Mouse (Mus musculus) liver, embryonic 13.5 days (tissue): ENCODE results near the gene Casp9. TPM values are rescaled to one million over a fixed set of nuclear protein-coding genes. Genes with fewer than 3 reads are reported as not detected.

Source experiments
- ATAC-seq: fragments of 200-750 bp; cut with Nextera tagmentation; 2 replicates; pipeline ENCODE4 v1.8.0; 2017; ENCODE audit warnings: low read depth, mild to moderate bottlenecking, moderate number of reproducible peaks, moderate library complexity
- DNase-seq: peaks from one replicate; pipeline ENCODE4 v3.0.0; 2022
- H3K27ac ChIP-seq: fragments of 300-500 bp; sonication (generic); 2 replicates; pipeline ENCODE4 v1.5.1; 2015; ENCODE audit warnings: moderate library complexity, mild to moderate bottlenecking, inconsistent platforms
- H3K27me3 ChIP-seq: fragments of 300-500 bp; sonication (generic); 2 replicates; pipeline ENCODE4 v1.6.1; 2015; ENCODE audit warnings: mild to moderate bottlenecking, inconsistent platforms
- H3K36me3 ChIP-seq: fragments of 300-500 bp; sonication (generic); 2 replicates; pipeline ENCODE4 v1.6.1; 2015; ENCODE audit warnings: mild to moderate bottlenecking, inconsistent platforms
- H3K4me1 ChIP-seq: fragments of 300-500 bp; sonication (generic); replicated peaks from 2 replicates; pipeline ENCODE4 v1.6.1; 2015; ENCODE audit warnings: inconsistent platforms
- H3K4me2 ChIP-seq: fragments of 300-500 bp; sonication (generic); 2 replicates; pipeline ENCODE4 v1.6.1; 2015; ENCODE audit warnings: inconsistent platforms, mild to moderate bottlenecking, moderate library complexity
- H3K4me3 ChIP-seq: fragments of 300-500 bp; sonication (generic); replicated peaks from 2 replicates; pipeline ENCODE4 v1.5.1; 2015; ENCODE audit warnings: mild to moderate bottlenecking, inconsistent platforms
- H3K9ac ChIP-seq: fragments of 300-500 bp; sonication (generic); 2 replicates; pipeline ENCODE4 v1.6.1; 2015; ENCODE audit warnings: mild to moderate bottlenecking, inconsistent platforms
- H3K9me3 ChIP-seq: fragments of 300-500 bp; sonication (generic); replicated peaks from 2 replicates; pipeline ENCODE4 v1.6.1; 2016; ENCODE audit warnings: inconsistent platforms
- WGBS: fragments of 180-500 bp; shearing (Covaris S2); methylation state at CpG from one replicate; pipeline ENCODE4 v1.1.7; 2015; ENCODE audit not compliant: insufficient replicate concordance; 5-methylcytosine and 5-hydroxymethylcytosine counted together
- polyA plus RNA-seq: library from polyadenylated mRNA; unstranded; fragments of >200 nt; fragmentation: Nextera tagmentation; extraction: Ambion mirVana; gene quantifications from 2 replicates; pipeline ENCODE4 v1.2.1, GENCODE M21; 2015

Gene Casp9
- polyA plus RNA-seq, 1 experiment from 2014 or later = 9.1 TPM

DNA sequence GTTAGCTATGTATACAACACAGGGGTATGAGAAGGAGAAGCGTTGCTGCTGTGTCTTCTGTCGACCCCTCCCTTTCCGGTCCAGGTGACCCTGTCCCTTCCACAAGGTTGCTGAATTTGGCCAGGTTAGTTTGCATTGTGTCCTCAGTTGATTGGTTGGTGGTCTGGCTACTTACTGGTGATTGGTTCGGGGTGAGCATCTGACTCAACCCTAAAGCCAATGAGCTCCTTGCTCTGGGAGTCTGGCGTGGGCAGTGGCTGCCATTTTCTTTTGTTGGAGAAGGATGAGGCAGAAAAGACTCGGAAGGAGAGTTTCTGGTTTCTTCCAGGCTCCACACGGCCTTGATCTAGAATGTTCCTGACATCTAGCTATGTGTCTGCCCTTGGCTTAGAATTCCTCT, 25.9 kb downstream of the Casp9 start:
- DNase-seq = no peak
- H3K4me1 ChIP-seq = peaks cover 18% of the 10 kb centered on the region
- H3K4me2 ChIP-seq = no peak overlapping the region
- no peaks in the 10 kb centered on the region for H3K27me3 ChIP-seq
- no peak overlapping the region for H3K4me3 ChIP-seq
- H3K9me3 ChIP-seq = no peaks in the 10 kb centered on the region
- no peak overlapping the region for H3K27ac ChIP-seq
- WGBS = 71% methylated on average over 7 of the region's 7 CpGs
- H3K36me3 ChIP-seq = peaks cover 4% of the 10 kb centered on the region; the same call in 1 of the 2 replicates
- no peak for ATAC-seq
- no peak overlapping the region for H3K9ac ChIP-seq

DNA sequence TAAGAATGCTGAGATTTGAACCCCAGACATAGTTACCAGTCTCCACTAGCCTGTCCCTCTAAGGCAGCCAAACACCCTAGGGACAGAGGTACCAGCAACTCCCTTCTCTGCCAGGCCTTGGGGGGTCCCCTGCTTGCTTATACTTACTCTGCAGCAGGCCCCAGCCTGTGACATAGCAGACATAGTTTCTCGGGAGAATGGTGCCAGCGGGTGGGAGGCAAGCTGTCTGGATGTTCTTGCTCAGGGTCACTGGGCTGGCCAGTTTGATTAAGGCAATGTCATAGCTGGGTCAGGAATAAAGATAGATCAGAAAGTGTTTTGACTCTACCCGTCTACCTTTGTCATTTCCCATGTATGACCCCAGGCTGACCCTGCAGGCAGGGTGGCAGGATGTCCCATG, 27.8 kb downstream of the Casp9 start:
- Histone ChIP-seq H3K4me2 (no peak overlapping the region), H3K36me3 (no peaks in the 10 kb centered on the region), H3K4me1 (peaks cover 18% of the 10 kb centered on the region), H3K9me3 (no peaks in the 10 kb centered on the region), H3K9ac (no peak overlapping the region), H3K4me3 (no peak overlapping the region), H3K27me3 (no peaks in the 10 kb centered on the region), H3K27ac (no peak overlapping the region)
- ATAC-seq (no peak), DNase-seq (no peak)
- 66% methylated on average over 3 of the region's 3 CpGs for WGBS

DNA sequence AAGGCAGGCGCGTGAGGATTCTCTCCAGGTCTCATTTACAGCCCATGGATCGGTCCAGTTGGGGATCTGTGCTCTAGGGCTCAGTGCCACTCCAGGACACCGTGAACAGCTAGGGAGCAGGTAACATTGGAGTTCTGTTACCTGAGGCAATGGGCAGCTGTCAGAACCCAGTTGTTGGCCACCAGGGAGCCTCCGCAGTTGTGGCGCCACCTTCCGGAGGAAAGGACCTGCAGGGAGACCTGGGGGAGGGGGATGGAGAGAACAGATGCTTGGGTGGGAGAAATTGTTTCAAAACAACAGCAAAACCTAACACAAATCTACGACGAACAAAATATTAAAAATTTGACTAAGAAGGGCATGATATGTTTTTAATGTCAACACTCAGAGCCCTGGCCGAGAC, 28.7 kb downstream of the Casp9 start:
- no peak for ATAC-seq
- H3K9ac ChIP-seq = no peak overlapping the region
- no peaks in the 10 kb centered on the region for H3K36me3 ChIP-seq
- no peaks in the 10 kb centered on the region for H3K27me3 ChIP-seq
- WGBS = 57% methylated on average over 10 of the region's 10 CpGs
- H3K4me3 ChIP-seq = no peak overlapping the region
- no peaks in the 10 kb centered on the region for H3K9me3 ChIP-seq
- DNase-seq = no peak
- no peak overlapping the region for H3K4me2 ChIP-seq
- peaks cover 18% of the 10 kb centered on the region for H3K4me1 ChIP-seq
- H3K27ac ChIP-seq = no peak overlapping the region

DNA sequence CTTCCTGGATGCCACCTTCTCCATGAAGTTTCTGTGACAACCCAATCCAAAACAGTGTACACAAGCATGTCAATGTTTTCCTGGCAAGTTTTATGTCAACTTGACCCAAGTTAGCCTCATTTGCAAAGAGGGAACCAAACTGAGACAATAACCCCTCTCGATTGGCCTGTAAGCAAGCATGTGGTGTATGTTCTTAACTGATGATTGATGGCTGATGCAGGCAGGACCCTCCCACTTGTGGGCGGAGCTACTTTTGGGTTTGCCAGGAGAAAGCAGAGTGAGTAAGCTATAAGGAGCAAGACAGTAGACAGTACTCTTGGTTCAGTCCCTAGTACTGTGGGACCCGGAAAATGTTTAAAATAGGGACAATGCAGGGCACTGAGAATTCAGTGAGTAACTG, 29.6 kb downstream of the Casp9 start:
- Histone ChIP-seq H3K9me3 (no peaks in the 10 kb centered on the region), H3K4me3 (no peak overlapping the region), H3K4me1 (peaks cover 18% of the 10 kb centered on the region), H3K27me3 (no peaks in the 10 kb centered on the region), H3K27ac (no peak overlapping the region), H3K36me3 (no peaks in the 10 kb centered on the region), H3K9ac (no peak overlapping the region), H3K4me2 (no peak overlapping the region)
- 32% methylated on average over 3 of the region's 3 CpGs for WGBS
- ATAC-seq = peak; percentile 80
- DNase-seq = peak; percentile 69

DNA sequence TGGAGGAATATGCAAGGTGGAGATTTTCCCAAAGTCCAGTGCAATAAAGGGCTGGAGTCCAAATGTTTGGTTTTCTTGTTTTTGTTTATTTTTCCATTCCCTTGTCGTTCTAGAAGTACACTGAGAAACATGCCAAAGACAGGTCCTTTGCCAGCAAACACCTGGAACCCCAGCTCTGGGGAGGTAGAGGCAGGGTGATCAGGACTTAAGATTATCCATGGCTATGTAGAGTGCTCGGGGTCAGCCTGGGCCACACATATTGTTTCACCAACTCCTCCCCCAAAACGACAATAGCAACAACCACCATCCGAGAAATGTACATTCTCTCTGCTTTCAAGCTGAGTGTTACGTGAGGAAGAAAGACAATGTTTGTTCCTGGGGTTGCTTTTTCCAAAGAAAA, 32.6 kb downstream of the Casp9 start, which contains the start of gene Cela2a:
Gene Cela2a, minus strand, starts transcription at position 101 of the 400 bp plus-strand sequence.
- H3K4me1 ChIP-seq = peaks cover 18% of the 10 kb centered on the region
- no peak within 1 kb of the TSS for H3K4me3 ChIP-seq
- H3K27me3 ChIP-seq = no peaks in the 10 kb centered on the region
- no peak for ATAC-seq
- WGBS = 39% methylated on average over 5 of the region's 5 CpGs
- no peaks in the 10 kb centered on the region for H3K9me3 ChIP-seq
- H3K9ac ChIP-seq = no peak within 1 kb of the TSS
- no peak within 1 kb of the TSS for H3K27ac ChIP-seq
- no peaks in the 10 kb centered on the region for H3K36me3 ChIP-seq
- H3K4me2 ChIP-seq = no peak within 1 kb of the TSS
- DNase-seq = no peak

DNA sequence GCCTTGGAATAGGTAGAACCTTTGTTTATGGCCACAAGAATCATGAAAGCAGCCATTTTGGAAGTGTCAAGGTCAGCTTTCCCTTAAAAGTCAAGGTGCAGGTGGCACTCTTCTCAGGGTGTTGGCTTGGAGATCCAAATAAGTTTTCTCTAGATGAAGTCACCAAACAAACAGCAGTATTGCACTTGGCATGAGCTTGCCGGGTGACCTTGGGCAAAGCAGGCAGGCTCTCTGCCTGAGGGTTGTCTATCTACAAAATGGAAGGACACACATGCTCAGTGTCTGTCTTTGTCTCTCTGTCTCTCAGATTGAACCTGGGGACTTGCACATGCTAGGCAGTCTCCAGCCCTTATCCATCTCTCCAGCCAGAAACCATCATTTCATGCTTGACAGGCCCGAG, 34.0 kb downstream of the Casp9 start:
- Histone ChIP-seq H3K4me3 (no peak overlapping the region), H3K9me3 (no peaks in the 10 kb centered on the region), H3K27ac (no peak overlapping the region), H3K4me2 (no peak overlapping the region), H3K36me3 (no peaks in the 10 kb centered on the region), H3K9ac (no peak overlapping the region), H3K4me1 (peaks cover 18% of the 10 kb centered on the region), H3K27me3 (no peaks in the 10 kb centered on the region)
- ATAC-seq (no peak), DNase-seq (no peak)
- WGBS = 66% methylated on average over 2 of the region's 2 CpGs

DNA sequence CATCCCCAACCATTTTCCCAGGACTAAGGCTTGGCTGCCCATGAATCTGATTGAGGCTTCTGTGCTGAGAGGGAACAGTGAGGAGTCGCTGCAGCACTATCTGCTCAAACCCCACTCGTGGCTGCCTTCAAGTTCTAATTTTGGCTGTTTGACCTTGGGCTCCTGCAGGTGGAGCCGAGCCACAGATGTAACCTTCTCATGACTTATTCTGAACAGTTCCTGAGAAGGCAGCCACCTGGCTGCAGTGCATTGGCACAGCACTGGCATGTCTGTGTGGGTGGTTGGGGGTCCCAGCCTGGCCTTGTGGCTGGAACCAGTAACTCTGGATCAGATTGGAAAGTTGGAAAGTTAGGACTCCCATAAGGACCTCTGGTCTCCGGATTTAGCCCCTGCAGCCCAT, 34.8 kb downstream of the Casp9 start:
- 45% methylated on average over 4 of the region's 4 CpGs for WGBS
- Histone ChIP-seq H3K36me3 (no peaks in the 10 kb centered on the region), H3K4me2 (no peak overlapping the region), H3K27me3 (no peaks in the 10 kb centered on the region), H3K9me3 (no peaks in the 10 kb centered on the region), H3K4me3 (no peak overlapping the region), H3K27ac (no peak overlapping the region), H3K4me1 (peaks cover 10% of the 10 kb centered on the region), H3K9ac (no peak overlapping the region)
- ATAC-seq (no peak), DNase-seq (no peak)

DNA sequence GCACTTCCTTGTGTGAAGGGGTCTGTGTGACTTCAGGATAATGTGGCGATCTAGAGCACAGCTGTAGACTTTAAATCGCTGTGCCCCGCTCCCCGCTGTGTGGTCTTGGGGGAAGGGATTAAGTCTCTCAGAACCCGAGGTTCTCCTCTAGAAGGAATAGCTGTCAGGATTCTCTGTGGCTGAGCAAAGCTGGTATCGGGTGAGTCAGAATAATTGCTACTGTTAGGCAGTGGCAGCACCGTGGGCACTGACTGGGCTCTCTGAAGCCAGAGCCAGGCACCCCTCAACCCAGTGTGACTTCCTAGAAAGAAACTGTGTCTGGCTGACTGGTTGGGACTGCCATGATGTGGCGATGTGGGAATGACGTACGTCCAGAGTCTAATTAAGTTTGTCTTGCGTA, 37.0 kb downstream of the Casp9 start:
- no peaks in the 10 kb centered on the region for H3K9me3 ChIP-seq
- no peak overlapping the region for H3K9ac ChIP-seq
- no peak overlapping the region for H3K4me3 ChIP-seq
- no peaks in the 10 kb centered on the region; the same call in 1 of the 2 replicates for H3K27me3 ChIP-seq
- WGBS = 62% methylated on average over 11 of the region's 11 CpGs
- H3K36me3 ChIP-seq = no peaks in the 10 kb centered on the region
- ATAC-seq (no peak), DNase-seq (no peak)
- no peak overlapping the region for H3K4me2 ChIP-seq
- H3K27ac ChIP-seq = no peak overlapping the region
- H3K4me1 ChIP-seq = no peaks in the 10 kb centered on the region

DNA sequence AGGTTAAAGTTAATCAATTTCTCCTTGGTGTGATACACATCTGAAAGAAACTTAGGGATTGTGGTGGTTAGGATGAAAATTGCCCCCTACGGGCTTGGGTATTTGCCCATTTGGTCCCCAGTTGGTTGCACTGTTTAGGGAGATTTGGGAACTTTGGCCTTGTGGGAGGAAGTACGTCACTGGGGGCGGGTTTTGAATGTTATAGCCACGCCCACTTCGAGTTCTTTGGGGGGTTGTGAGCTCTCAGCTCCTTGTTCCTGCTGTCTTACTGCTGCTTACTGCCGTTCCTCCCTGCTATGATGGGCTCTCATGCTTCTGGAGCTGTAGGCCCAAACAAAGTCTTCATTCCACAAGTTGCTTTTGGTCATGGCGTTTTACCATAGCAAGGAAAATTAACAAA, 37.9 kb downstream of the Casp9 start:
- Histone ChIP-seq H3K27ac (no peak overlapping the region), H3K27me3 (no peaks in the 10 kb centered on the region; the same call in 1 of the 2 replicates), H3K9ac (no peak overlapping the region), H3K4me3 (no peak overlapping the region), H3K9me3 (no peaks in the 10 kb centered on the region), H3K4me2 (no peak overlapping the region), H3K4me1 (no peaks in the 10 kb centered on the region), H3K36me3 (no peaks in the 10 kb centered on the region)
- WGBS = 64% methylated on average over 7 of the region's 7 CpGs
- no peak for DNase-seq
- no peak for ATAC-seq

DNA sequence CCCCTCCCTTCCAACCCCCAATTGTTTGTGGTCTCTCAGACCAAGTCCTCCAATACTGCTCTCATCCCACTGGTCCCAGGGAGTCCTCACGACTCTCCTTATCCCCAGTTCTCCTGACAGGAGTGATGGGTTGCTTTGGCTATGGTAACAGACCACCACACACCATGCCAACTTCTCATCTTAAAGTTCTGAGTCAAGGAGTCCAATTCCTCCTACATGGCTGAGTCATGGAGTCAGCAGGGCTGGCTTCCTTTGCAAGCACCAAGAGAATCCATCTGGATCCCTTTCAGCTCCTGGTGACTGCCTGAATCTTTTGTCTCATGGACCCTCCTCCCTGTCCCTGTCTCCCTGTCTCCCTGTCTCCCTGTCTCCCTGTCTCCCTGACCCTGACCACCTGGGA, 40.5 kb downstream of the Casp9 start:
- Histone ChIP-seq H3K4me2 (no peak overlapping the region), H3K4me3 (no peak overlapping the region), H3K9me3 (no peaks in the 10 kb centered on the region), H3K9ac (no peak overlapping the region), H3K4me1 (no peaks in the 10 kb centered on the region), H3K27ac (no peak overlapping the region), H3K36me3 (no peaks in the 10 kb centered on the region), H3K27me3 (no peaks in the 10 kb centered on the region; the same call in 1 of the 2 replicates)
- no peak for ATAC-seq
- 26% methylated on average over 1 of the region's 1 CpGs for WGBS
- DNase-seq = no peak

DNA sequence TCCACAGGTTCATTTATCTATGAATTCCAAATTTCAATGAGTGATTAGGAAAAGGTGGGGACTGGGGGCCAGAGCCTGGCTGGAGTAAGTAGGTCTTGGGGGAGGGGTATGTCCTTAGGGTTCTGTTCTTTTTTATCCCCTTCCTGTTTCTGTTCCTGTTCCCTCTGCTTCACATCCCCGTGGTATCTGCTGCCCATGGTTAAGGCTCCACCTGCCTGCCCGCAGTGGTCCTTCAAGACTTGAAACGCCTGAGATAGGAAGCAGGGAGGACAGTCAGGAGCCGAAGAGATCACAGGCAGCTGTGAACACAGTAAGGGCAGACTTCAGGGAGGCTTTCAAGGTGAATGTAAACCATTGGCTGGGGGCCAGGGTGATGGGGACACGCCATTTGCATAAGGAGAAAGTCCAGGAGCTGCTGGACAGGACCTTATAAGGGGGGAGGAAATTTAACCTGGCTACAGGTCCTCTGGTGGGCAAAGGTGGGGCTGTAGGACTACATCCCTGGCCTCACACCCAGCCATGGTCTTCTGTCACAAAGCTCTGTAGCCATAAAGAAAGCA, 41.2 kb downstream of the Casp9 start:
- no peaks in the 10 kb centered on the region; the same call in 1 of the 2 replicates for H3K27me3 ChIP-seq
- no peak overlapping the region for H3K27ac ChIP-seq
- H3K4me2 ChIP-seq = no peak overlapping the region
- no peaks in the 10 kb centered on the region for H3K4me1 ChIP-seq
- DNase-seq = no peak
- H3K9ac ChIP-seq = no peak overlapping the region
- no peak for ATAC-seq
- H3K9me3 ChIP-seq = no peaks in the 10 kb centered on the region
- 28% methylated on average over 5 of the region's 5 CpGs for WGBS
- H3K36me3 ChIP-seq = no peaks in the 10 kb centered on the region
- no peak overlapping the region for H3K4me3 ChIP-seq

DNA sequence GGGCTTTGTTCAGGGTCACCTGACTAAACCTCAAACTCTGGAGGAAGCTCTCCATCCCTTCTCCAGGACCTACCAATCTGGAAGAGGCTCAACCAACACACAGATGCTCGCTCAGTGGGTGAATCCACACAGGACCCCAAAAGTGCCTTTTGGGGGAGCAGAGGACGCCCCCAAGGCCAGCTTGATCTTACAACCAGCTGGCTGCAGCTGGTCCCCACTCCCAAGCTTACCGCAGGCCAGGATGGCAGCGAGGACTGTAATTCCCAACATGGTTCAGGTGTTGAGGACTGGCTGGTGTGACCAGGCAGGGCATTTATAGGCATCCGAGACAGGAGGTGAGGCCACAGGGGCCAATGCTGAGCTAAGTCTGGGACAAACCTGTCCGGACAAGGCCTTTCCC, 52.6 kb downstream of the Casp9 start, which contains the start of gene Ctrc:
Gene Ctrc, minus strand, starts transcription at position 361 of the 400 bp plus-strand sequence.
- ATAC-seq = no peak
- WGBS = 64% methylated on average over 6 of the region's 6 CpGs
- no peak within 1 kb of the TSS for H3K27ac ChIP-seq
- no peaks in the 10 kb centered on the region for H3K36me3 ChIP-seq
- H3K9ac ChIP-seq = no peak within 1 kb of the TSS
- no peaks in the 10 kb centered on the region for H3K9me3 ChIP-seq
- no peaks in the 10 kb centered on the region for H3K4me1 ChIP-seq
- 0 out of 2 replicates have a peak, but pooled peaks cover 3% of the 10 kb centered on the region for H3K27me3 ChIP-seq
- no peak for DNase-seq
- no peak within 1 kb of the TSS for H3K4me2 ChIP-seq
- no peak within 1 kb of the TSS for H3K4me3 ChIP-seq
